ENCODE assay signal across 17 mouse cellular contexts in the genomic region with DNA sequence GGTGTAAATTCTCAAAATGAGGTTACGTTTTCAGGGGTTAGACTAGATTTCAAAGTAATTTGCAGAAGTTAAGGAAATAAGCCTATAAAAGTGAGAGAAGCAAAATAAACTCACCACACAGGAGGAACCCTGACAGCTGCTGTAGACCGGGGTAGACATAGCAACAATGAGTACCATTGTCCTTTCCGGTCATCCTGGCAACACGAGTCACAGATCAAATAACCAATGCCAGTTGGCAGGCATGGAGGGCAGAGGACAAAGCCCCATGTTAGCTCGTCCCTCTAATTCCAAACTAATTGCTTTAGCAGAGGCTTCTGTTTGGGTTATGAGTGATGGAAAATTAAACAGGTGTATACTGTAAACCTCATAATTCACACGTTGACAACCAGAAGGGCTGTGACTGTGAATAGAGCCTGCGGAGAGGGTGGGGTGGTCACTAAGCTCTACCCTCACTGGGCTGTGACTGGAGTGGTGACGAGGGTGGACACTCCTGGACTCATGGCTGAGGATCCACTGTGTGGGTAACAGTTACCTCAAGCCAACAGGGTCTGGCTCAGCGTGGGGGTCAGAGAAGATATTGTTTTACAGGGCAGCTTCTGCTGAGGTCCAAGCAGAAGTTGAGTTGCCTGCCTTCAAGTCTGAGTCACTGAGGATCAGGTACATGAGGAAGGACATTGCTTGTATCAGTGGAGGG. TPM values are rescaled to one million over a fixed set of nuclear protein-coding genes. Genes with fewer than 3 reads are reported as not detected.
DNase-seq lines count a peak whose midpoint lies in the region; ATAC-seq lines count a peak whose summit lies in the region.
"Had no signal": no experiment of that assay in that cellular context is flagged by ENCODE, and none has a peak within 500 bp of the region (broad histone marks: within the 10 kb centered on the region; RNA-seq: fewer than 3 reads in every experiment).

No protein-coding gene starts in this region.

- no peaks in the 10 kb centered on the region for H3K27me3 ChIP-seq in hindbrain, embryonic 16.5 days (replicated peaks; ENCODE audit: control insufficient read depth, insufficient read depth, low read length)
- H3K27me3 ChIP-seq in hindbrain, embryonic 14.5 days (ENCODE audit: control insufficient read depth, insufficient read depth, low read length): no peaks in the 10 kb centered on the region
- no peaks in the 10 kb centered on the region for H3K27me3 ChIP-seq in midbrain, embryonic 10.5 days (ENCODE audit: low read depth, poor library complexity, severe bottlenecking)
- no peaks in the 10 kb centered on the region for H3K27me3 ChIP-seq in midbrain, embryonic 16.5 days (ENCODE audit: control insufficient read depth, insufficient read depth, low read depth, low read length)
- no peaks in the 10 kb centered on the region for H3K27me3 ChIP-seq in midbrain, embryonic 13.5 days
- H3K27me3 ChIP-seq: liver, embryonic 13.5 days; midbrain, embryonic 12.5 days; neural tube, embryonic 13.5 days; Patski had no signal

- no peaks in the 10 kb centered on the region for H3K9me3 ChIP-seq in hindbrain, embryonic 16.5 days (ENCODE audit: control insufficient read depth, low read length)
- no peaks in the 10 kb centered on the region for H3K9me3 ChIP-seq in hindbrain, embryonic 14.5 days (ENCODE audit: control insufficient read depth, low read length)
- no peaks in the 10 kb centered on the region for H3K9me3 ChIP-seq in midbrain, embryonic 10.5 days (replicated peaks)
- H3K9me3 ChIP-seq in midbrain, embryonic 16.5 days (replicated peaks; ENCODE audit: control insufficient read depth, low read length, poor library complexity, severe bottlenecking): no peaks in the 10 kb centered on the region
- H3K9me3 ChIP-seq in midbrain, embryonic 13.5 days: no peaks in the 10 kb centered on the region
- H3K9me3 ChIP-seq: liver, embryonic 13.5 days; midbrain, embryonic 12.5 days; neural tube, embryonic 13.5 days had no signal

- DNase-seq in hindbrain, embryonic 14.5 days (ENCODE audit: low spot score): no peak
- no peak for DNase-seq in midbrain, embryonic 10.5 days (ENCODE audit: low spot score)
- peak; percentile 29 for DNase-seq in telencephalon, adult 2 months (ENCODE audit: low read depth, low spot score)
- DNase-seq in liver: no peak
- DNase-seq: cerebellum, adult 8-10 months; heart, adult 2 months; heart, postnatal 10 days; kidney, adult 11 months; kidney, postnatal 25 days; liver, embryonic 13.5 days; lung, postnatal 14 days had no signal

- no peak overlapping the region for H3K4me3 ChIP-seq in hindbrain, embryonic 16.5 days (ENCODE audit: low read length)
- H3K4me3 ChIP-seq in hindbrain, embryonic 14.5 days (replicated peaks; ENCODE audit: low read length): no peak overlapping the region
- H3K4me3 ChIP-seq in midbrain, embryonic 10.5 days: no peak overlapping the region
- H3K4me3 ChIP-seq in midbrain, embryonic 16.5 days (ENCODE audit: low read depth, low read length): no peak overlapping the region
- no peak overlapping the region for H3K4me3 ChIP-seq in midbrain, embryonic 13.5 days (replicated peaks)
- H3K4me3 ChIP-seq: heart, adult 2 months; liver, embryonic 13.5 days; midbrain, embryonic 12.5 days; neural tube, embryonic 13.5 days had no signal

- no peak overlapping the region for H3K9ac ChIP-seq in hindbrain, embryonic 16.5 days (ENCODE audit: low read depth, low read length)
- H3K9ac ChIP-seq in hindbrain, embryonic 14.5 days: no peak overlapping the region
- H3K9ac ChIP-seq in midbrain, embryonic 16.5 days (ENCODE audit: low read depth, low read length): no peak overlapping the region
- no peak overlapping the region for H3K9ac ChIP-seq in midbrain, embryonic 13.5 days (replicated peaks)
- H3K9ac ChIP-seq: liver, embryonic 13.5 days; midbrain, embryonic 12.5 days; neural tube, embryonic 13.5 days had no signal

- peak; percentile 35; the same call in 1 of the 2 replicates for ATAC-seq in hindbrain, embryonic 16.5 days
- ATAC-seq in hindbrain, embryonic 14.5 days (ENCODE audit: low FRiP score): no peak; the same call in 1 of the 2 replicates
- ATAC-seq in midbrain, embryonic 16.5 days: no peak
- peak; percentile 65 for ATAC-seq in midbrain, embryonic 13.5 days
- ATAC-seq: Patski had no signal

- 57% methylated on average over 9 of the region's 9 CpGs for WGBS in hindbrain, embryonic 16.5 days
- 59% methylated on average over 9 of the region's 9 CpGs for WGBS in hindbrain, embryonic 14.5 days
- WGBS in midbrain, embryonic 10.5 days: 74% methylated on average over 9 of the region's 9 CpGs
- 52% methylated on average over 9 of the region's 9 CpGs for WGBS in midbrain, embryonic 16.5 days
- 54% methylated on average over 9 of the region's 9 CpGs for WGBS in midbrain, embryonic 13.5 days

- no peak overlapping the region for H3K27ac ChIP-seq in hindbrain, embryonic 16.5 days (ENCODE audit: low read depth, low read length)
- H3K27ac ChIP-seq in hindbrain, embryonic 14.5 days: no peak overlapping the region
- peak overlapping the region; percentile 46; the same call in 1 of the 2 replicates for H3K27ac ChIP-seq in midbrain, embryonic 10.5 days (replicated peaks)
- no peak overlapping the region for H3K27ac ChIP-seq in midbrain, embryonic 16.5 days (ENCODE audit: low read length)
- no peak overlapping the region for H3K27ac ChIP-seq in midbrain, embryonic 13.5 days
- H3K27ac ChIP-seq: heart, adult 2 months; liver, embryonic 13.5 days; midbrain, embryonic 12.5 days; neural tube, embryonic 13.5 days had no signal

- no peaks in the 10 kb centered on the region for H3K4me1 ChIP-seq in hindbrain, embryonic 16.5 days (ENCODE audit: control insufficient read depth, insufficient read depth, low read depth, low read length)
- H3K4me1 ChIP-seq in hindbrain, embryonic 14.5 days (replicated peaks; ENCODE audit: control insufficient read depth, insufficient read depth, low read length): no peaks in the 10 kb centered on the region
- peaks cover 13% of the 10 kb centered on the region; the same call in 1 of the 2 replicates for H3K4me1 ChIP-seq in midbrain, embryonic 10.5 days
- no peaks in the 10 kb centered on the region for H3K4me1 ChIP-seq in midbrain, embryonic 16.5 days (ENCODE audit: control insufficient read depth, insufficient read depth, low read length)
- 0 out of 2 replicates have a peak, but pooled peaks cover 5% of the 10 kb centered on the region for H3K4me1 ChIP-seq in midbrain, embryonic 13.5 days (replicated peaks)
- H3K4me1 ChIP-seq: liver, embryonic 13.5 days had no signal

- no peak overlapping the region for H3K4me2 ChIP-seq in hindbrain, embryonic 16.5 days (ENCODE audit: low read length)
- H3K4me2 ChIP-seq in hindbrain, embryonic 14.5 days (replicated peaks): no peak overlapping the region
- H3K4me2 ChIP-seq in midbrain, embryonic 16.5 days (ENCODE audit: low read length): no peak overlapping the region
- no peak overlapping the region for H3K4me2 ChIP-seq in midbrain, embryonic 13.5 days (replicated peaks)
- H3K4me2 ChIP-seq: liver, embryonic 13.5 days; midbrain, embryonic 12.5 days; neural tube, embryonic 13.5 days had no signal

- H3K36me3 ChIP-seq in hindbrain, embryonic 16.5 days (ENCODE audit: control insufficient read depth, insufficient read depth, low read length): no peaks in the 10 kb centered on the region
- no peaks in the 10 kb centered on the region for H3K36me3 ChIP-seq in hindbrain, embryonic 14.5 days (replicated peaks; ENCODE audit: control insufficient read depth, insufficient read depth)
- H3K36me3 ChIP-seq in midbrain, embryonic 10.5 days: no peaks in the 10 kb centered on the region
- H3K36me3 ChIP-seq in midbrain, embryonic 16.5 days (ENCODE audit: control insufficient read depth, insufficient read depth, low read length): no peaks in the 10 kb centered on the region
- H3K36me3 ChIP-seq in midbrain, embryonic 13.5 days: no peaks in the 10 kb centered on the region
- H3K36me3 ChIP-seq: liver, embryonic 13.5 days; midbrain, embryonic 12.5 days; neural tube, embryonic 13.5 days had no signal

RNA-seq across cellular contexts. Expression of a gene that starts 39.7 kb away (rescaled TPM):
- polyA plus RNA-seq in hindbrain, embryonic 16.5 days (2015; fragmentation: Nextera tagmentation; extraction: Ambion mirVana): 5.9 and 6.3 TPM in 2 replicates
- polyA plus RNA-seq in hindbrain, embryonic 14.5 days (2014; fragmentation: Nextera tagmentation; extraction: Ambion mirVana): 6.4 and 6.7 TPM in 2 replicates
- 2.2 and 3.2 TPM in 2 replicates for polyA plus RNA-seq in midbrain, embryonic 10.5 days (2016; fragmentation: Nextera tagmentation; extraction: Ambion mirVana)
- polyA plus RNA-seq in midbrain, embryonic 16.5 days (2015; fragmentation: Nextera tagmentation; extraction: Ambion mirVana): 4.0 and 4.1 TPM in 2 replicates
- 3.4 and 3.5 TPM in 2 replicates for polyA plus RNA-seq in midbrain, embryonic 13.5 days (2015; fragmentation: Nextera tagmentation; extraction: Ambion mirVana)

Comparison
In these comparisons a context has a peak if more than half of its experiments do, and no peak if none do; other contexts are left out.
1. ATAC-seq: peak in hindbrain, embryonic 16.5 days (single experiment) and midbrain, embryonic 13.5 days (single experiment); none in hindbrain, embryonic 14.5 days (single experiment) and midbrain, embryonic 16.5 days (single experiment).